Mouse (Mus musculus): Measurements from ENCODE around the gene Pom121.
"Not testable (repeated sequence)": the region's sequence is repeated elsewhere in the genome, so short reads cannot be mapped to it uniquely, and the experiment has no call there.

Gene Pom121

DNA sequence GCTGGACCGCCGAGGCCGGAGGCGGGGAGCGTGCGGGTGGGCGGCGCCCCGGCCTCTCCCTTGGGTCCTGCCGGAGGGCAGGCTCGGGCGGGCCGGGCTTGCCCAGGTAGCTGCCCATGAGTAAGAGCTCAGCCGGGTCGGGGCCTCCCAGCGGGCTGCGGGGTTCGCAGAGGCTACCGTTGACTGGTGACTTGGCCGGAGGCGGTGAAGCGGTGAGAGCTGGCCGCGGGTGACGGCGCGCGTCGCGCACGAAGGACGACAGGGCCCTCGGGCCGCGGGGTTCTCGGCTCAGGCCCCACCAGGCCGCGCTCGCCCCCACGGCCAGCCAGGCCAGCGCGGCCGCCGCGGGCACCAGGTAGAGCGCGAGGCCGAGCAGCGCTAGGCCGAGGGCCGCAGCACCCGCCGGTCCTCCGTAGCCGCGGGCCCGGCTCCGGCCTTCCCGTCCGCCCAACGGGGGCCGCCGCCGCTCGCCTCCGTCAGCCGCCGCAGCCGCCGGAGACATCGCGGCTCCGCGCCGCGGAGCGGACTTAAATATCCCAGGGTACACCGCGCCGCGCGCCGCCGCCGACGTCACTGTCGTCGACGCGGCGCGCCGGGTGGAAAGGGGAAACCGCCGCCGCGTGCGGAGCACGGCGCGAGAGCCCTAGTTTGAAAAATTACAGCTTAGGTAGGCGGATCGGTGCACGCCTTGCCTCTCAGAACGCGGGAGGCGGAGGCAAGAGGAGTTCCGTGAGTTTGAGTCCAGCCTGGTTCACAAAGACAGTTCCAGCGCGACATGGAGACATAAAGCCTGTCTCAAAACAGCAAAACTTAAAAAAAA lies at the start of gene Pom121:
Gene Pom121 (minus strand): TSS at position 543 of the 820 bp plus-strand sequence.
- DNase-seq (ENCODE audit: low spot score), result peak; percentile 77

DNA sequence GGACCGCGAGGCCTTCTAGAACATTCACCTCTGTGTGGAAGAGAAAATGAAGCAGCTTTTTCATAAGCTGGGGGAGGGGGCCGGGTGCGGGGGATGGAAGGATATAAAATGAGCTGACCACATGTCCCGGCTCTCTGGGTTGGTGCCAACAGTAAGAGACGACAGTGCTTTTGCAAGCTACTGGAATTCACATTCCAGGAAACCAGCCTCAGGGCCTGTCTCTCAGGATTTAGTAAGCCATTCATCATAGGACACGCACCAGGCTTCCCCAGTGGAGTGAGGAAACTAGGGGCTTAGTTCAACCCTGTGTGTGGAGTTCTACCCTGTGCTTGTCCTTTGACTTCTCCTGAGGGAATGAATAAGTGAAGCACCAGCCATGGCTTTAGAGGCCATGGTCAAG lies 48.1 kb upstream of the Pom121 start:
- no peak for DNase-seq (ENCODE audit: low spot score)

DNA sequence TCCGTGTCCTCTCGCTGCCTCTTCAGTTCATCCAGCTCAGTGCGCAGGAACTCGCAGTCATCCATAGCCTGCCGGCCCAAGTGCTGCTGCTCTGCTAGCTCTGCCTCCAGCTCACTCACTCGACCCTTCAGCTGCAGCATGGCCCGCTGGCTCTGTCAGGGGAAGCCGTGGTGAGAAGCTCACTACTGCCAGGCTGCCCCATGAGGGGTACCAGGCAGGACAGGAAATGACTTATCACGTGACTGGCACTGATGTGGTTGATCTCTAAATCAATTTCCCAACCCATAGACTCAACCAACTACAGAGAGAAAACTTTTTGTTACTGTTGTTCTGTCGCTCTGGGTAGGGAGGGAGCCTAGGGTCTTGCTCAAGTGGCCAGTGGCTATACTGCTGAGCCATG lies 40.7 kb upstream of the Pom121 start:
- DNase-seq (ENCODE audit: low spot score), result no peak

DNA sequence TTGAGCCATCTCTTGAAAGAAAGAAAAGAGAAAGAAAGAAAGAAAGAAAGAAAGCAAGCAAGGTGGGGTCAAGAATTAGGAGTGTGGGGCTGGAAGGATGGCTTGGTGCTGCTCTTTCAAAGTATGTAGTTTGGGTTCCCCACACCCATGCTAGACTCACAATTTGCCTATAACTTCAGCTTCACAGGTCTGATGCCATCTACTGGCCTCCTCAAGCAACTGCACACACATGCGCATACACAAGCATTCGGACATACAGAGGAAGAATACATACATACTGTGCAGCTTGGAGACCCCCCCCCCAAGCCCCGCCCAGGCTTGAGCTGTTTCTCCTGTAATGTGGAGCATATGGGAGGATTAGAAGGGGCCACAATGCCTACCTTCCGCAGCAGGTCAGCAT lies 39.5 kb upstream of the Pom121 start:
- no peak for DNase-seq (ENCODE audit: low spot score)

DNA sequence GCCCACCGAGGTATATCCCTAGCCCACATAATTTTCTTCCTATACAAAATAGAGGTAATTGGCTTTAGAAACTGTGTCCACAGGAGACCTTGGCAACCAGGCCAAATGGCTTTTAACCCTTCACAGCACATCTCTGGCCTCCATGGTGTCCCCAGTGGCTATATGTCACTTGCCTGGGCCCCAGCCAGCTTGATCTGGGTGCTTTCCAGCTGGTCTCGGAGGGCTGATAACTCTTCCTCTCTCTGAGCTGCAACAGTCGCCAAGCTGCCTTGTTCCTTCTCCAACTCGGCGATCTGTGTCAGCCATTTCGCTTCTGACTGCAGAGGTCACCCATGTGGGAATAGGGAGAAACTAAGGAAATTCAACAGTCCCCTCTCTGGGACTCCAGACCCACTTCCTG lies 36.8 kb upstream of the Pom121 start:
- no peak for DNase-seq (ENCODE audit: low spot score)

DNA sequence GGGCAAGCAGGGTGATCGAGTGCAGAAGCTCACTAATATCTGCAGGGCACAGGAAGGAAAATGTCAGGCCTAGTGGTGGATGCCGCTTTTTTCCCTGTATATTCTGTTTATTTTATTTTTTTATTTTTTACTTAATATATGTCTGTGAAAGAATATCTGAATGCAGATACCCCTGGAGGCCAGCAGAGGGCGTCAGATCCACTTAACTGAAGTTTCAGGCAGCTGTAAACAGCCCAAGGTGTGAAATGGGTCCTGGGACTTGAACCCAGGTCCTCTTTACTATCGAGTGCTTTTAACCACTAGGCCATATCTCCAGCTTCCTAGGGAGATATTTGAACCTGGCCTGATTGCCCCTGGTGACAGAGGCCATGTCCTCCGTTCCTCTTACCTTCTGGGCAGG lies 34.4 kb upstream of the Pom121 start:
- no peak for DNase-seq (ENCODE audit: low spot score)

DNA sequence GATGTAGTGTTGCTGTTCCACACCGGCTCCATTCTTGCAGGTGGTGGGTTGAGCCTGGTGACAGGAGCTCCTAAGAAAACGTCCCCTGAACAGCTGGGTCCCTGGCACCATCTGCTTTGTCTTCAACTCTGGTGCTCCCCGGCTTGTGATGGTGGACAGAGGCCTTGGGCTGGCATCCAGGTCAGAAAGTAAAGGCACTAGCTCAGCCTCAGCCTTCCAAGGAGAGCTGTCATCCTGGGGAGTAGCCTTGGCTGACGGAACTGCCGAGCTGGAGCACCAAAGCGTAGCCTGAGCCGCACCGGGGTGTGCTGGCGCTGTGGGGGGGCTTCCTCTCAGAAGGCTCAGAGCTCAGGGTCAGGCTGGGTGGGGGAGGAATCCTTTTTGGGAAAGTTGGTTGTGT lies 15.9 kb upstream of the Pom121 start:
- DNase-seq (ENCODE audit: low spot score), result no peak

DNA sequence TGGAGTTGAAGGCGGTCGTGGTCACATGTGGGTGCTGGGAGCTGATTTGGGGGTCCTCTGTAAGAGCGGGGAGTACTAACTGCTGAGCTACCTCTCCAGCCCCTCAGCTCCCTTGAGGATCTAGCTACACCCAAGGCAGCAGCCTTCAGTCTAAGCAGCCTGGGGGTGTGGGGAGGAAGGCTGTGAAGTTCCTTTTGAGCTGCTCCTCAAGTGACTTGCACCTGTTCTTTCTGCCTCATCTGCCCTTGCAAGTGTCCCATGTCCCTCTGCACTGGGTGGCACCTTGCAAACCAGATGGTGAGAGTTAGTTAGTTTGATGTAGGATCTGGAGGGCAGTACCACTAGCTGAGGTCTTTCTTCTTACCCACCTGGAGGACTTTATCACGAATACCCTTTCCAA lies 13.8 kb upstream of the Pom121 start:
- DNase-seq (ENCODE audit: low spot score), result no peak

DNA sequence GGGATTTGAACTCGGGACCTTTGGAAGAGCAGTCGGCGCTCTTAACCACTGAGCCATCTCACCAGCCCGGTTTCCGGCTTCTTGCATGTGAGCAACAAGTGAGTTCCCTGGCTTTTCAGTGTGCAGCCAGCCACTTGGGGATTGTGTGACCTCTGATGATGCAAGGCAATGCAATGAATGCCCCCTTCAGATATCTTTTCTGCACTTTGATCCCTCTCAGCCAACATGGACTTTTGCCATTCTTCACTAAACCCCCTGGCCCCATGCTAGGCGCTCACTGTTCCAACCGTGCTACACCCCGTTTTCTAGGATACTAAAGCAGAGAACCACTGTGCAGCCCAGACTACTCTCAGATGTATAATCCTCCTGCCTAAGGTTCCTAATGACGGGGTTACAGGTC lies 11.1 kb upstream of the Pom121 start:
- no peak for DNase-seq (ENCODE audit: low spot score)

DNA sequence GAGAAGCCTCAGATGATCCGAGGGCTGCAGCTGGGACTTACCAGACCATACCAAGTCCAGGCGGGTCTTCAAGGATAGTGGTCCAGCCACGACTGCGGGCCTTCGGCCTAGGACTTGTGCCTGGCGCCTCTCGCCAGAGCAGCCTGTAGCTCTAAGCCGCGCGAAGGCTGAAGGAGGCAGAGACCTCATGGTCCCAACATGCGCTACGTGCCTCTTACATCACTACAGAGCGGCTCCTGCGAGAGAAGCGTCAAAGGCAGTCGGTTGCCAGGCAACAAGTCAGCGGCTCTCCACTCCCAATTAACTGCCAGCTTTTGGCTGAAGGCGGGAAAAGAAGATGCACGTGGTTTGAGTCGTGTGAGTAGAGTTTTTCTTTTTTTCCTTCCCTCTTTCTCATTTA lies 10.3 kb upstream of the Pom121 start:
- DNase-seq (ENCODE audit: low spot score), result no peak

DNA sequence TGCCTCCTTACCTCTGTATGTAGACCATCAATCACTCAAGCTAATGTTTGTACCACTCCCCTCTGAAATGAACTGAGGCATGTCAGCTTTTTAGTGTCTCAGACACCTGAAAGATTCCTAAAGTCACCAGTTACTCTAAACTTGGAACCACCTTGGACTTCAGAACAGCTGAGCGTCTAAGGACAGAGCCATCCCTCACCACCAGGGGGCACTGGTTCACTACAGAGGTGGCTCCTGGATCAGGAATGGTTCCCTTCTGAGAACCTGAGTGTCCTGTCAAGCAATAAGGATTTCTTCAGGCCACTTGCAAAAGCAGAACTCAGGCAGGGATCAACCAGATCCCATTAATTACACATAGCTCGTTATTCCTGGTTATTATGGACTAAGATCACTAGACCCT lies 5.9 kb upstream of the Pom121 start:
- DNase-seq (ENCODE audit: low spot score), result peak; percentile 80

DNA sequence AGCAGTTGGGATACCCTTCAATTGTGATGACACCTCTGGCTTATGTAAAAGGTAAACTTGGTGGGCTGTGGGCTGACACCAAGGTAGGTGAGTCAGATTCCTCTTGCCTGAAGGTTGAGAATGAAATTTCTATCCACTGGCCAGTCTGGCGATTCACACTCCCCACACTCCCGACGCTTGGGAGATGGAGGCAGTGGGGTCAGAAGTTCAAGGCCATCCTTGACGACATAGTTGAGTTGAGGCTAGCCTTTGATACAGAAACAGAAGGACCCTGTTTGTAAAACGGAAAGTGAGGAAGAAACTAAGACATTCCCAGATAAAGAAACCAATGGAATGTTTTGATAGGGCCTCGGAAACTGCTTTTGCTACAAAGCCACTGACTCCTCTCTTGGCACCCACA lies 5.0 kb upstream of the Pom121 start:
- no peak for DNase-seq (ENCODE audit: low spot score)

DNA sequence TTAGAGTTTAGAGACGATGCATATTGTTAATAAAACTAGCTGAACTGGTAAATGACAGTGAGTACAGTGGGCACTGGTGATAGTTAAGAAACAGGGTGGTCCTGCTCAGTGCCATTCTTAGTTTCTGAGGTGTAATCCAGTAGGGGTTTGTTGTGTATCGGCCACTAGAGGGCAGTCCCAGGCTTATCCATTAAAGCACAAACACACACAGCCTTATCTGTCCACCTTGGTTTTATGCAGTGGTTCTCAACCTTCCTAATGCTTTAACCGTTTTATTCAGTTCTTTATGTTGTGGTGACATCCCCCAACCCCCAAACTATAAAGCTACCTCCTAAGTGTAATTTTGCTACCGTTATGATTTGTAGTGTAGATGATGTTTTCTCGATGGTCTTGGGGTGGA lies 1.5 kb upstream of the Pom121 start:
- peak; percentile 38 for DNase-seq (ENCODE audit: low spot score)

DNA sequence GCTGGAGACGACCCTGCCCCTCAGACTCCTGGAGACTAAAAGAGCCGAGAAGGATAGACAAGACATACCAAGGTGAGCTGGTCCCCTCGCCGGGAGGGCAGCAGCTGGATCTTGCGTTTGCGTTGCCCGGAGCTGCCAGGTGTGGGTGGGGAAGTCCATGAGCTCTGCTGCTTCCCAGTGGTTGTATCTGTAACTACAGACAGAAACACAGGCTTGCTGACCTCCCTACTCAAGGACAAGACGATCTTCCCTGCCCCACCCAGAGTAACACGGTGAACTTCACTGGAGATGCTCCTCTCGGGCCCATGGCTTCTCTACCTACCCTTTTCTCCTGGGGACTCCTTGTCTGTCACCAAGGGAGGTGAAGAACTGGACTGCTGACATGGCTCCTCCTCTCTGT lies 10.6 kb downstream of the Pom121 start:
- DNase-seq (ENCODE audit: low spot score), result no peak

DNA sequence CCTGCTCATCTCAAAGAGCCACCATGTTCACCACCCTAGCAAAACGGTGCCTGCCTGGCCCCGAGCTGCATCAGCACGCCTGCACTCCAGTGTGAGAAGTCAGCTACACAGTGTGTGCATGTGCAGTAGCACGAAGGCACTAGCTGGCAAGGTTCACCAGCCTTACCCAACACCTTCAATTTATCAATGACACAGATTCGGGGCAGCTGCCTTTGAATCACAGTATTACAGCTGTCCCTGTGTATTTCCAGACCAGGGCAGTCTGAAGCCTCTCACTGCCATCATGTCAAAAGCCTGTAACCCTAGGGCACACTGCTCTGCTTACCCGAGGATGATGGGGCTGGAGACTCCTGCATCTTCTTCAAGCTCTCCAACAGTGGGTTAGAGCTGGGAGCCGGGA lies 11.6 kb downstream of the Pom121 start:
- DNase-seq (ENCODE audit: low spot score), result no peak

DNA sequence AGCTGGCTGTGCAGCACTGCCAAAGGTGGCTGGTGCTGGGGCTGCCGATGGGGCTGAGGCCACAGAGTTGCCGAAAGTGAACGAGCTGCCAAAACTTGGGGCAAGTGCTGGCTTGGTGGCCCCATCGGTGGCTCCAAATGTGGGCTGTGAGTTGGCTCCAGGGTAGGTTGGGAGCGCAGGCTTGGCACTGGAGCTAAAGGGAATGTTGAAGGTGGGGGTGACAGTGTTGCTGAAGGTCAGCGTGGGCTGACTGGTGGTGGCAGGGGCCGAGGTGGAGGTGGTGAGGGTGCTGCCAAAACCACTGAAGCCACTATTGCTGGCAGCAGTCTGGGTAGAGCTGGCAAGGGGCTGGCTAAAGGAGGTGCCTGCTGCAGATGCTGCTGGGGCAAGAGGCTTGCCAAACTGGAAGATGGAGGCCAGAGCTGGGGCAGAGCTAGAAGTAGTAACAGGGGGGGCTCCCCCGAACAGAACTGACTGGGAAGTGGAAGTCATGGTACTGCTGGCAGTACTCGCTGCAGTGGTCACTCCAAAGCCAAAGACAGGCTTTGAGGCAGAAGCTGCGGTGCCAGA lies 12.9 kb downstream of the Pom121 start:
- no peak for DNase-seq (ENCODE audit: low spot score)

DNA sequence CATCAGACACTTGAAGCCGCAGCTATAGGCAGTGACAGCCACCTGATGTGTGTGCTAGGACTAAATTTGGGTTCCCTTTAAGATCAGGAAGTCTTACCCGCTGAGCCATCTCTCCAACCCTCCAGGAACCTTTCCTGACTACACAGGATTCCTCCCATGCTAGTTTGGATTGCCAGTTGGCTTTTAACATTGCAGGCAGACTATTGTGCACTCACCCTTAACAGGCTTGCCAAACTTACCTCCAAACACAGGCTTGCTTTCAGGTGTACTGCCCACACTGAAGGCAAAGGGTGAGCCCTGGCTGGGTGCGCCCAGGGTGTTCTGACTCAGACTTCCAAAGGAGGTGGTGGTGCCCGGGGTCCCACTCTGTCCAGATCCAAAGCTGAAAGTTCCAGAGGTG lies 13.7 kb downstream of the Pom121 start:
- no peak for DNase-seq (ENCODE audit: low spot score)

DNA sequence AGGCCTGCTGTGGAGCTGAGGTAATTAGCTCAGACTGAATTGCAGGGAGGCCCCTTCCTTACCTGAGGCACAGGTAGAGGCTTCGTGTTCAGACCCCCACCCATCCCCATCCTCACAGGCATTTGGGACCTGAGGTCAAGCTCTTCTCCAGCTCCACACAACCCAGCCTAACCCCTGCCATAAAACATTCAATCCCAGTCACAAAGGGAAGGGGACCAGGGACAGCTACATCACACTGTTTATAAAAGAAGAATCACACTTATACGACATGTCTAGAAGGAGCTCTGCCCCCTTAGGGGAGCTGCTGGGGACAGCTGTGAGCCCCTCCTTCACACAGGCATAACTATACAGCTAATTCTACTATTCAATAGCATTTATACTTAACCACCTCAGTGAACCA lies 18.0 kb downstream of the Pom121 start:
- DNase-seq (ENCODE audit: low spot score), result no peak

DNA sequence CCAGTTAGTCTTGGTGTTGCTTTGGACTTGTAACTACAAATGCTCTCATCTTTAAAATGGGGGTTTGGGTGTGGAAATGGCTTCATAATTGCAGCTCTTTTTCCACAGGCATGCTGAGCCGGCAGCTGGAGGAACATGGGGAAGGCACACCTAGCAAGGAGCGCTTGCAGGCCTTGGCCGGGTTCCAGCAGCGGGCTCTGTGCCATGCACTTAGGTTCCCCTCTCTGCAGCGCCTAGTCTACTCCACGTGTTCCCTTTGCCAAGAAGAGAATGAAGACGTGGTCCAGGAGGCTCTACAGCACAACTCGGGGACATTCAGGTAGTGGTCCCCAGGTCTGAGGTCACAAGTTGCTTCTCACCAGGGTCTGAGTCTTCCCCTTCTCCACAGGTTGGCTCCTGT lies 19.2 kb downstream of the Pom121 start:
- no peak for DNase-seq (ENCODE audit: low spot score)

DNA sequence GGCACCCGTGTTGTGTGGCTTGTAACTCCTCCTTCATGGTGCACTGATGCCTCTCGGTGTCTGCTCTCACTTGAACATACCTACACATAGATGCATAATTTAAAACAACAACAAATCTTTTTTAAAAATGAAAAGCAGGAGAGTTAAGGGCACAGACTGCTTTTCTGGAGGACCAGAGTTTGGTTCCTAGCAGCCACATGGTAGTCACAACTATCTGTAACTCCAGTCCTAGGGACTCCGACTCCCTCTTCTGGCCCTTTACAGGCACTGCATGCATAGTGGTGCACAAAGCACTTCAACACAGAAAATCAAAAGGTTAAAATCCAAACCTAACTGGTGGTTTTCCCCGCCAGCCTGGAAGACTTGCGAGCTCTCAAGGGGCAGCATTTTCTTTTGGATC lies 20.7 kb downstream of the Pom121 start:
- DNase-seq (ENCODE audit: low spot score), result no peak

DNA sequence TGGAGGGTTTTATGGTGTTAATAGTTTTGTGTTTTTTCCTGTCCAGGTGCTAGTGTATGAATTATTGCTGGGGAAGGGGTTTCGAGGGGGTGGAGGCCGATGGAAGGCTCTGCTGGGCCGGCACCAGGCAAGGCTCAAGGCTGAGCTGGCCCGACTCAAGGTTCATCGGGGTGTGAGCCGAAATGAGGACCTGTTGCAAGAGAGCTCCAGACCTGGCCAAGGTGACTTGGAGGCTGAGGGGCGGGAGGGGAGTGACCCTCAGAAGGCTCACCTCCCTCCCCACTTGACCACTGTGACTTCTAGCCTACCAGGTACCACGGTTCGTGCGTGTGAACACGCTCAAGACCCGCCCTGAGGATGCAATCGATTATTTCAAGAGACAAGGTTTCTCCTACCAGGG lies 23.2 kb downstream of the Pom121 start:
- DNase-seq (ENCODE audit: low spot score), result no peak

DNA sequence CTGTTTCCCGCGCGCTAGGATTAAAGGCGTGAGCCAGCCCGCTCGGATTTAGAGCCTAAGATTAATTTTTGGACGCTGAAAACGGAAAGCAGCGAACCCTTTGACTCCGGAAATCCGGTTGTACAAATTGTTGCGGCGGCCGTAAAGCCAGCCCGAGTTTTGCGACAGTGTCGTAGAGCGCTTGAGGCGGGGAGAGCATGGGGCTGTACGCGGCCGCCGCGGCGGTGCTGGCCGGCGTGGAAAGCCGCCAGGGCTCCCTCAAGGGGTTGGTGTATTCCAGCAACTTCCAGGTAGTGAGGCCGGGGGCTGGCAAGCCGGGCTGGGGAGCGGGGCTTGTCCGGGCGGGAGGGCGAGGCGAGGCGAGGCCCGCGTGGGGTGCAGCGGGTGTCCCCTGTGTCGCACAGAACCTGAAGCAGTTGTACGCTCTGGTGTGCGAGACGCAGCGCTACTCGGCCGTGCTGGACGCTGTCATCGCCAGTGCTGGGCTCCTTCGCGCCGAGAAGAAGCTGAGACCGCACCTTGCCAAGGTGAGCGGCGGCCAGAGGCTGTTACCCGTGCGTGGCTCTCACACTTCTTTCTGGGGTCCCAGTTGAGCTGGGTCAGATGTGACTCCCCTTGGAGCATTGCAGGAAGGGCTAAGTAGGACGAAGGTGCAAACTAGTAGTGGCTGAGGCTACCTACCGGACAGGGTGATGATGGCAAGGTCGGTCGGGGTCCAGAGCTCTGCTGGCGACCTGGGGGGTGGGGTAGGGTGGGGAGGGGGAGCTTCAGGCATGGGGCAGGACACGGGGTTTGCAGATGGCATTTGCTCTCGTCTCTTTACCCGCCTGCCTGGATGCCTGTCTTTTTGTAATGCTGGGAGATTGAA lies 24.3 kb downstream of the Pom121 start, which contains the start of gene Nsun5:
Gene Nsun5 (plus strand): TSS at position 167 of the 868 bp plus-strand sequence.
- peak; percentile 95 for DNase-seq (ENCODE audit: low spot score)

DNA sequence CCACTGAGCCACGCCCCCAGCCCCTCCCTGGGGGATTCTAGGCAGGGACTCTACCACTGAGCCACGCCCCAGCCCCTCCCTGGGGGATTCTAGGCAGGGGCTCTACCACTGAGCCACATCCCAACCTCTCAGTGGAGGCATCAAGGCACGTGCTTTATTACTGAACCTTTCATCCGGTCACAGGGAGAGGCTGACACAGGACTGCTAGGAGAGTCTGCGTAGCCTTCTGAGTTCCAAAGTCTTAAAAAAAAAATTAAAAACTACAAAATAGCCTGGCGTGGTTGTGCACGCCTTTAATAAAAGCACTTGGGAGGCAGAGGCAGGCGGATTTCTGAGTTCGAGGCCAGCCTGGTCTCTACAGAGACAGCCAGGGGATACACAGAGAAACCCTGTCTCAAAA lies 25.1 kb downstream of the Pom121 start:
- not testable (repeated sequence) for DNase-seq (ENCODE audit: low spot score)
